Mouse (Mus musculus) CH12.LX (cell line): ENCODE results near the gene Chuk. TPM values are rescaled to one million over a fixed set of nuclear protein-coding genes. Genes with fewer than 3 reads are reported as not detected.

Experiments
- DNase-seq: peaks from one replicate; pipeline ENCODE4 v3.0.0-alpha.2; 2013; ENCODE audit errors: extremely low read depth
- H3K27ac ChIP-seq: 2 replicates; pipeline ENCODE4 v1.5.1; 2012; ENCODE audit warnings: low read depth, mild to moderate bottlenecking, control low read depth, moderate library complexity; ENCODE audit not compliant: insufficient read depth
- H3K27me3 ChIP-seq: replicated peaks from 2 replicates; pipeline ENCODE3; 2012; ENCODE audit warnings: inconsistent platforms
- H3K36me3 ChIP-seq, 2 experiments: replicated peaks in 1 of 2; 2 replicates each; pipeline versions ENCODE3 to v1.6.1; 2012; ENCODE audit warnings: inconsistent platforms in 1 of 2, low read length in 1 of 2, mild to moderate bottlenecking in 1 of 2, mixed read lengths in 1 of 2, moderate library complexity in 1 of 2; ENCODE audit not compliant: control insufficient read depth in 1 of 2, insufficient read depth in 1 of 2
- H3K4me1 ChIP-seq, 2 experiments: 2 replicates each; pipeline ENCODE4 v1.6.1; 2012; ENCODE audit warnings: inconsistent platforms in 1 of 2, moderate library complexity in 1 of 2; ENCODE audit not compliant: insufficient read depth in 2 of 2, control insufficient read depth in 1 of 2
- H3K4me2 ChIP-seq: 2 replicates; pipeline ENCODE4 v1.6.1; 2012; ENCODE audit warnings: low read depth, mild to moderate bottlenecking, control low read depth; ENCODE audit not compliant: poor library complexity, insufficient read depth, severe bottlenecking
- H3K4me3 ChIP-seq, 3 experiments: fragments of 150-350 bp in 1 of 3; sonication (generic) in 1 of 3; replicated peaks in 1 of 3; 2 replicates each; pipeline versions ENCODE3 to v1.5.1; 2011 to 2012; ENCODE audit warnings: low read depth in 2 of 3, low read length in 2 of 3, mild to moderate bottlenecking in 2 of 3, moderate library complexity in 2 of 3, control low read depth in 1 of 3, improper control_type of control experiment in 1 of 3, inconsistent platforms in 1 of 3, mixed read lengths in 1 of 3; ENCODE audit not compliant: poor library complexity in 1 of 3
- H3K79me2 ChIP-seq: replicated peaks from 2 replicates; pipeline ENCODE4 v1.6.1; 2012; ENCODE audit warnings: mild to moderate bottlenecking, moderate library complexity; ENCODE audit not compliant: control insufficient read depth, poor library complexity, insufficient read depth, severe bottlenecking; ENCODE audit errors: extremely low read depth
- H3K9ac ChIP-seq: 2 replicates; pipeline ENCODE4 v1.6.1; 2012; ENCODE audit warnings: low read depth, mild to moderate bottlenecking, control low read depth, moderate library complexity; ENCODE audit not compliant: insufficient read depth
- H3K9me3 ChIP-seq: replicated peaks from 2 replicates; pipeline ENCODE3; 2012; ENCODE audit warnings: low read length, inconsistent platforms, mixed read lengths
- CHD2 ChIP-seq: IDR thresholded peaks from 2 replicates; pipeline ENCODE4 v1.6.1; 2011; ENCODE audit warnings: low read length, improper control_type of control experiment
- E2F4 ChIP-seq: IDR thresholded peaks from 2 replicates; pipeline ENCODE4 v1.6.1; 2011; ENCODE audit warnings: low read depth, low read length, improper control_type of control experiment; ENCODE audit not compliant: insufficient replicate concordance
- ELF1 ChIP-seq: IDR thresholded peaks from 2 replicates; pipeline ENCODE4 v1.6.1; 2014; ENCODE audit warnings: low read depth, mild to moderate bottlenecking, inconsistent platforms, low read length, improper control_type of control experiment
- IRF4 ChIP-seq: IDR thresholded peaks from 2 replicates; pipeline ENCODE4 v1.6.1; 2014; ENCODE audit warnings: low read depth, mild to moderate bottlenecking, inconsistent platforms, low read length, improper control_type of control experiment
- JUND ChIP-seq: conservative IDR thresholded peaks from 2 replicates; pipeline ENCODE4 v1.6.1; 2011; ENCODE audit warnings: low read depth, low read length, improper control_type of control experiment
- NELFE ChIP-seq: IDR thresholded peaks from 2 replicates; pipeline ENCODE4 v1.6.1; 2011; ENCODE audit warnings: low read depth, low read length, improper control_type of control experiment
- POLR2A ChIP-seq: IDR thresholded peaks from 2 replicates; pipeline ENCODE4 v1.6.1; 2011; ENCODE audit warnings: low read depth, mild to moderate bottlenecking, improper control_type of control experiment, low read length
- SIN3A ChIP-seq: IDR thresholded peaks from 2 replicates; pipeline ENCODE4 v1.6.1; 2012; ENCODE audit warnings: low read length, improper control_type of control experiment, inconsistent platforms
- TBP ChIP-seq: conservative IDR thresholded peaks from 2 replicates; pipeline ENCODE4 v1.6.1; 2011; ENCODE audit warnings: low read depth, low read length, improper control_type of control experiment
- ZC3H11A ChIP-seq: IDR thresholded peaks from 2 replicates; pipeline ENCODE4 v1.6.1; 2012; ENCODE audit warnings: low read depth, mild to moderate bottlenecking, inconsistent platforms, low read length, improper control_type of control experiment
- ZNF384 ChIP-seq: IDR thresholded peaks from 2 replicates; pipeline ENCODE4 v1.6.1; 2012; ENCODE audit warnings: low read depth, low read length, improper control_type of control experiment, inconsistent platforms
- dilution Hi-C: fragments of 300-500 bp; cut with MboI; formaldehyde crosslinking; loops from 2 replicates; pipeline ENCODE4 v1.14.3; 2020; ENCODE audit warnings: low sequenced_read_pairs; ENCODE audit not compliant: extremely low pct_unique_long_range_greater_than_20kb, extremely low pct_ligation_motif_present
- in situ Hi-C: fragments of 300-500 bp; cut with MboI; formaldehyde crosslinking; loops from 3 replicates; pipeline ENCODE4 v1.14.3; 2019; ENCODE audit warnings: low sequenced_read_pairs, low pct_ligation_motif_present, low pct_unique_long_range_greater_than_20kb, mixed read lengths
- polyA plus RNA-seq: library from polyadenylated mRNA; unstranded; fragments of >175 nt; gene quantifications from 2 replicates; pipeline ENCODE4 v1.2.1, GENCODE M21; 2012; ENCODE audit warnings: low read depth; ENCODE audit not compliant: insufficient read length
- total RNA-seq, 2 experiments: library from RNA; depleted of rRNA; stranded (reverse); fragments of 300-350 nt in 1 of 2; fragments of >200 nt in 1 of 2; gene quantifications; 2 replicates each; pipeline ENCODE4 v1.2.3; 2012 to 2014

Chuk gene
- total and polyA plus RNA-seq, 3 experiments = 36.9 to 82.4 (median 42.7) TPM

- peaks cover 26 to 58% of the 10 kb centered on the region in 2 experiments for H3K36me3 ChIP-seq
- no peak overlapping the region for H3K4me2 ChIP-seq
- H3K4me1 ChIP-seq = peaks cover 3 to 14% of the 10 kb centered on the region in 2 experiments; a peak in 3 of 4 replicates
- no peak overlapping the region for H3K27ac ChIP-seq
- in situ Hi-C loops (no loop called here), dilution Hi-C loops (no loop called here)
- H3K9ac ChIP-seq = no peak overlapping the region
- H3K79me2 ChIP-seq = peaks cover 16% of the 10 kb centered on the region
- H3K27me3 ChIP-seq = no peaks in the 10 kb centered on the region
- no peak overlapping the region for H3K4me3 ChIP-seq
- no peak for DNase-seq
- no peak for TF ChIP-seq POLR2A
- H3K9me3 ChIP-seq = no peaks in the 10 kb centered on the region
These were observed 25.6 kb upstream of the Chuk start for GRCm38 (mm10) chr19:44132917-44133316.

- Histone ChIP-seq H3K27me3 (no peaks in the 10 kb centered on the region), H3K9me3 (no peaks in the 10 kb centered on the region), H3K4me3 (no peak overlapping the region), H3K4me1 (peaks cover 0 to 8% of the 10 kb centered on the region in 2 experiments; a peak in 2 of 4 replicates), H3K36me3 (peaks cover 58 to 93% of the 10 kb centered on the region in 2 experiments), H3K27ac (no peak overlapping the region), H3K9ac (no peak overlapping the region), H3K4me2 (no peak overlapping the region), H3K79me2 (peaks cover under 1% of the 10 kb centered on the region; the same call in 1 of the 2 replicates)
- no peak for TF ChIP-seq ZNF384
- no peak for DNase-seq
- dilution Hi-C loops = no loop called here
- in situ Hi-C loops = no loop called here
These were observed 21.3 kb upstream of the Chuk start for GRCm38 (mm10) chr19:44128560-44128959.

- Histone ChIP-seq H3K27me3 (no peaks in the 10 kb centered on the region), H3K4me2 (no peak overlapping the region), H3K79me2 (no peaks in the 10 kb centered on the region), H3K36me3 (peaks cover 64 to 96% of the 10 kb centered on the region in 2 experiments), H3K4me1 (peaks cover 0 to 6% of the 10 kb centered on the region in 2 experiments; a peak in 1 of 4 replicates), H3K9ac (no peak overlapping the region), H3K9me3 (no peaks in the 10 kb centered on the region), H3K27ac (no peak overlapping the region), H3K4me3 (no peak overlapping the region)
- dilution Hi-C loops = no loop called here
- TF ChIP-seq SIN3A (no peak), ZC3H11A (no peak), CHD2 (no peak), NELFE (no peak), TBP (no peak), ZNF384 (no peak), IRF4 (no peak), ELF1 (no peak), JUND (no peak), E2F4 (no peak)
- in situ Hi-C loops = no loop called here
- DNase-seq = no peak
These were observed 20.6 kb upstream of the Chuk start for GRCm38 (mm10) chr19:44127729-44128497.
